10 mouse cellular contexts compared by ENCODE assay signal in genomic region chr2:106431637-106432199, GRCm38 (mm10).
DNase-seq lines count a peak whose midpoint lies in the region; ATAC-seq and TF ChIP-seq lines count a peak whose summit lies in the region.
"Had no signal": no experiment of that assay in that cellular context is flagged by ENCODE, and none has a peak within 500 bp of the region (broad histone marks: within the 10 kb centered on the region; RNA-seq: fewer than 3 reads in every experiment).

No protein-coding gene starts in this region.

- DNase-seq in kidney, postnatal 14 days = no peak
- no peak for DNase-seq in forebrain, postnatal 0 days
- DNase-seq in cerebellum, adult 11-12 months = no peak
- no peak for DNase-seq in testis, postnatal 14 days (ENCODE audit: low spot score)

- H3K27me3 ChIP-seq in kidney, embryonic 15.5 days = peaks cover 9% of the 10 kb centered on the region; the same call in 1 of the 2 replicates
- no peaks in the 10 kb centered on the region for H3K27me3 ChIP-seq in embryonic facial prominence, embryonic 13.5 days
- no peaks in the 10 kb centered on the region for H3K27me3 ChIP-seq in forebrain, postnatal 0 days (ENCODE audit: insufficient read depth, low read length)
- peaks cover 13% of the 10 kb centered on the region for H3K27me3 ChIP-seq in midbrain, embryonic 13.5 days

- H3K27ac ChIP-seq in kidney, embryonic 15.5 days = no peak overlapping the region
- H3K27ac ChIP-seq in embryonic facial prominence, embryonic 13.5 days = no peak overlapping the region
- no peak overlapping the region for H3K27ac ChIP-seq in forebrain, postnatal 0 days (ENCODE audit: low read depth, low read length)
- no peak overlapping the region for H3K27ac ChIP-seq in midbrain, embryonic 13.5 days

- H3K4me3 ChIP-seq in kidney, embryonic 15.5 days (replicated peaks) = no peak overlapping the region
- H3K4me3 ChIP-seq in embryonic facial prominence, embryonic 13.5 days = peak overlapping the region; percentile 12; the same call in 1 of the 2 replicates
- H3K4me3 ChIP-seq in forebrain, postnatal 0 days (ENCODE audit: low read depth, low read length) = peak overlapping the region; percentile 33
- H3K4me3 ChIP-seq in midbrain, embryonic 13.5 days (replicated peaks) = peak overlapping the region; percentile 18; the same call in 1 of the 2 replicates
- H3K4me3 ChIP-seq: myocyte had no signal

- no peak overlapping the region for H3K9ac ChIP-seq in kidney, embryonic 15.5 days
- H3K9ac ChIP-seq in embryonic facial prominence, embryonic 13.5 days = no peak overlapping the region
- H3K9ac ChIP-seq in forebrain, postnatal 0 days = peak overlapping the region; percentile 18; the same call in 1 of the 2 replicates
- H3K9ac ChIP-seq in midbrain, embryonic 13.5 days (replicated peaks) = no peak overlapping the region; the same call in 1 of the 2 replicates
- H3K9ac ChIP-seq: liver, postnatal 0 days had no signal

- 15% methylated on average over 9 of the region's 9 CpGs for WGBS in kidney, embryonic 15.5 days
- 7% methylated on average over 9 of the region's 9 CpGs for WGBS in embryonic facial prominence, embryonic 13.5 days
- WGBS in forebrain, postnatal 0 days = 9% methylated on average over 9 of the region's 9 CpGs
- 13% methylated on average over 9 of the region's 9 CpGs for WGBS in midbrain, embryonic 13.5 days

- TF ChIP-seq CTCF in forebrain, postnatal 0 days (IDR thresholded peaks at IDR 0.05; ENCODE audit: low read depth) = no peak

- H3K9me3 ChIP-seq in kidney, embryonic 15.5 days (replicated peaks) = no peaks in the 10 kb centered on the region
- H3K9me3 ChIP-seq in embryonic facial prominence, embryonic 13.5 days = no peaks in the 10 kb centered on the region
- no peaks in the 10 kb centered on the region for H3K9me3 ChIP-seq in forebrain, postnatal 0 days (ENCODE audit: low read length)
- H3K9me3 ChIP-seq in midbrain, embryonic 13.5 days = no peaks in the 10 kb centered on the region

- peak; percentile 38 for ATAC-seq in kidney, embryonic 15.5 days (replicated peaks; ENCODE audit: low FRiP score)
- no peak for ATAC-seq in embryonic facial prominence, embryonic 13.5 days (ENCODE audit: insufficient number of reproducible peaks, insufficient read depth, low FRiP score, low TSS enrichment, low read depth)
- peak; percentile 38; the same call in 1 of the 2 replicates for ATAC-seq in forebrain, postnatal 0 days
- ATAC-seq in midbrain, embryonic 13.5 days = peak; percentile 72
- ATAC-seq: liver, postnatal 0 days had no signal

- H3K36me3 ChIP-seq in kidney, embryonic 15.5 days = no peaks in the 10 kb centered on the region
- H3K36me3 ChIP-seq in embryonic facial prominence, embryonic 13.5 days = no peaks in the 10 kb centered on the region
- no peaks in the 10 kb centered on the region for H3K36me3 ChIP-seq in forebrain, postnatal 0 days (ENCODE audit: insufficient read depth)
- no peaks in the 10 kb centered on the region for H3K36me3 ChIP-seq in midbrain, embryonic 13.5 days
- H3K36me3 ChIP-seq: G1E had no signal

- H3K4me2 ChIP-seq in kidney, embryonic 15.5 days = peak overlapping the region; percentile 37
- peak overlapping the region; percentile 49 for H3K4me2 ChIP-seq in embryonic facial prominence, embryonic 13.5 days
- peak overlapping the region; percentile 53 for H3K4me2 ChIP-seq in forebrain, postnatal 0 days (ENCODE audit: low read depth)
- peak overlapping the region; percentile 47 for H3K4me2 ChIP-seq in midbrain, embryonic 13.5 days (replicated peaks)

- H3K4me1 ChIP-seq in kidney, embryonic 15.5 days = peaks cover 14% of the 10 kb centered on the region
- peaks cover 31% of the 10 kb centered on the region for H3K4me1 ChIP-seq in embryonic facial prominence, embryonic 13.5 days
- no peaks in the 10 kb centered on the region; the same call in 1 of the 2 replicates for H3K4me1 ChIP-seq in forebrain, postnatal 0 days (ENCODE audit: insufficient read depth)
- peaks cover 7% of the 10 kb centered on the region for H3K4me1 ChIP-seq in midbrain, embryonic 13.5 days (replicated peaks)
